Comparison of ENCODE assay signal across 20 mouse cellular contexts in genomic region chr9:27165596-27165995, GRCm38 (mm10). TPM values are rescaled to one million over a fixed set of nuclear protein-coding genes. Genes with fewer than 3 reads are reported as not detected.
"Had no signal": no experiment of that assay in that cellular context is flagged by ENCODE, and none has a peak within 500 bp of the region (broad histone marks: within the 10 kb centered on the region; RNA-seq: fewer than 3 reads in every experiment).

No protein-coding gene starts in this region.

- H3K36me3 ChIP-seq: limb, embryonic 12.5 days; limb, embryonic 15.5 days; midbrain, embryonic 12.5 days; midbrain, embryonic 15.5 days; neural tube, embryonic 12.5 days; neural tube, embryonic 15.5 days; stomach, embryonic 15.5 days had no signal

- H3K4me1 ChIP-seq: limb, embryonic 12.5 days; limb, embryonic 15.5 days; midbrain, embryonic 15.5 days; neural tube, embryonic 12.5 days; neural tube, embryonic 15.5 days; stomach, embryonic 15.5 days had no signal

- H3K27ac ChIP-seq: limb, embryonic 12.5 days; limb, embryonic 15.5 days; liver, embryonic 14.5 days; macrophage; midbrain, embryonic 12.5 days; midbrain, embryonic 15.5 days; neural tube, embryonic 12.5 days; neural tube, embryonic 15.5 days; stomach, embryonic 15.5 days had no signal

- H3K4me3 ChIP-seq: limb, embryonic 12.5 days; limb, embryonic 15.5 days; midbrain, embryonic 12.5 days; midbrain, embryonic 15.5 days; neural tube, embryonic 12.5 days; neural tube, embryonic 15.5 days; stomach, embryonic 15.5 days had no signal

- H3K9ac ChIP-seq: limb, embryonic 12.5 days; limb, embryonic 15.5 days; liver, embryonic 14.5 days; liver, postnatal 0 days; lung, embryonic 14.5 days; midbrain, embryonic 12.5 days; midbrain, embryonic 15.5 days; neural tube, embryonic 12.5 days; neural tube, embryonic 15.5 days; stomach, embryonic 15.5 days had no signal

- H3K9me3 ChIP-seq: limb, embryonic 12.5 days; limb, embryonic 15.5 days; midbrain, embryonic 12.5 days; midbrain, embryonic 15.5 days; neural tube, embryonic 12.5 days; neural tube, embryonic 15.5 days; stomach, embryonic 15.5 days had no signal

- H3K4me2 ChIP-seq: limb, embryonic 12.5 days; limb, embryonic 15.5 days; liver, embryonic 11.5 days; lung, embryonic 14.5 days; midbrain, embryonic 12.5 days; midbrain, embryonic 15.5 days; neural tube, embryonic 12.5 days; neural tube, embryonic 15.5 days; stomach, embryonic 15.5 days had no signal

- DNase-seq: left cerebral cortex, postnatal 4 days; liver, postnatal 0 days; lung, embryonic 14.5 days; right cerebral cortex, postnatal 25 days; spleen, adult 18-20 months; thymus, postnatal 25 days had no signal

- H3K27me3 ChIP-seq: limb, embryonic 12.5 days; limb, embryonic 15.5 days; midbrain, embryonic 12.5 days; midbrain, embryonic 15.5 days; neural tube, embryonic 12.5 days; neural tube, embryonic 15.5 days; stomach, embryonic 15.5 days had no signal

- ATAC-seq: inflammation-experienced regulatory T-cells, adult 6 months; intestine, embryonic 16.5 days; liver, postnatal 0 days; lung, postnatal 0 days; midbrain, embryonic 15.5 days had no signal

RNA-seq across cellular contexts. Expression of gene Jam3, which starts 10.4 kb away (rescaled TPM):
- total RNA-seq: megakaryocyte, adult 5-6 weeks had no signal
- polyA plus RNA-seq: macrophage had no signal
